Mouse (Mus musculus) C2C12 (cell line): ENCODE results near the gene Olfr1160.

Source experiments
- CTCF ChIP-seq: IDR thresholded peaks from one replicate; pipeline ENCODE4 v1.5.1; 2011; ENCODE audit not compliant: control insufficient read depth, insufficient read depth, insufficient read length
- MAX ChIP-seq: IDR thresholded peaks from one replicate; pipeline ENCODE4 v1.6.1; 2011; ENCODE audit warnings: mild to moderate bottlenecking, control low read depth
- MYOD1 ChIP-seq: IDR thresholded peaks from one replicate; pipeline ENCODE4 v1.6.1; 2011; ENCODE audit warnings: low read depth; ENCODE audit not compliant: control insufficient read depth, insufficient read length
- MYOG ChIP-seq: IDR thresholded peaks from one replicate; pipeline ENCODE4 v1.6.1; 2011; ENCODE audit not compliant: control insufficient read depth, insufficient read length; ENCODE audit errors: extremely low read depth
- USF1 ChIP-seq: IDR thresholded peaks from one replicate; pipeline ENCODE4 v1.6.1; 2011; ENCODE audit warnings: low read depth, mild to moderate bottlenecking, control low read depth, moderate library complexity

DNA sequence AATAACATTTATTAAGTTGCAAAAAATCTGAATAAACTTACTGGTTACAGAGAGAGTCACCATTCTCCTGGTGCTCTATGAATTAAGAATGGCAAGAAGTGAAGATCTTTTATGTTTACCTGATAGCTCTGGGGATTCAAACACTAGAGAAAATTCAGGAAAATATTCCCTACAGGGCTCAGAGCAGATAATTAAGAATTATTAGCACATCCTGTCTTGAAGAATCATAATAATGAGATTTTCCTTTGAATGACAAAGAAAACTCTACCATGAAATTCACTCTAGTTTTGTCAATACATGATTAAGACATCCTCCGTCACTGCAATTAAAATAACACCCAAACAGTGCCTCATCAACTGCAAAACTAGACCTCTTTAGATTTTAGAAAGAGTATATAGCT, 43.0 kb upstream of the Olfr1160 start, which contains the start of gene Olfr1162:
- TF ChIP-seq CTCF (no peak), MAX (no peak), USF1 (no peak), MYOG (no peak), MYOD1 (no peak)
